Mouse (Mus musculus): Measurements from ENCODE around the gene Rgsl1.
"Not testable (repeated sequence)": the region's sequence is repeated elsewhere in the genome, so short reads cannot be mapped to it uniquely, and the experiment has no call there.

Rgsl1 gene

DNA sequence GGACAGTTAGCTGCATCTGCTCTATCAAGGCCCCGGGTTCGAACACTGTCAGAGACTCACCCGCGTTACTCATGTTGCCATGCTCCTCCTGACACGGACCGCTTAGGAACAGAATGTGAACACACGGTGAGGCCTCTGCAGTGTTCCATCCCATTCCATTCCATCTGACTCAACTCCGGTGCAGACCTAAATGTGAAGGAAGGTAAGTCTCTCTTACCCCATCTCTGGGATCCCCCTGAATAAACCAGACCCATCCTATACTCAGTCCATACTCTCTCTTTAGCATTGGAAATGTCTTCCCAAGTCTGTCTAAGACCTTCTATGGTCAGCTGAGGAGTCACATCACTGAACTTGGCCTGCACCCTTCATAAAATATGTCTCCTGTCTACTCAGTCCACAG, at the start of gene Rgsl1:
Rgsl1 (minus strand) TSS at position 101 of the 400 bp plus-strand sequence.
- no peak for DNase-seq (ENCODE audit: low read depth, low spot score)

DNA sequence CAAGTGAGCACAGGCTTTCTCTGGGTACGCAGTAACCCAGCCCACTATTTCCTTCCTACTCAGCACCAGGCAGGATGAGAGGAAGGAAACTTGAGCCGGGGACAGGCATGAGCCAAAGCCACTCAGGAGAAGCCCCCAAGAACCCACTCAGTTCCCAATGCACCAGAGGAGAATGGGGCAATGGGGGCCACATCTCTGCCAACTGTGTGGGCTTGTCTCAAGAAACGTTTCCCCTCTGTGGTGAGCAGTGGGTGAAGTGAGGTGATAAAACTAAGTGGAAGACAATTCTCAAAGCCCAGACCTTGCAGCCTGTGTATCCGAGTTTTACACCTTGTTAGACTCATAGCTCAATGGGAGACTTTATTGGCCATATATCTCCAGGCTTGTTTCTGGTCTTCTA, 47.5 kb upstream of the Rgsl1 start, which contains the start of gene Teddm1a:
Teddm1a (plus strand) TSS at position 301 of the 400 bp plus-strand sequence.
- DNase-seq (ENCODE audit: low read depth, low spot score), result no peak

DNA sequence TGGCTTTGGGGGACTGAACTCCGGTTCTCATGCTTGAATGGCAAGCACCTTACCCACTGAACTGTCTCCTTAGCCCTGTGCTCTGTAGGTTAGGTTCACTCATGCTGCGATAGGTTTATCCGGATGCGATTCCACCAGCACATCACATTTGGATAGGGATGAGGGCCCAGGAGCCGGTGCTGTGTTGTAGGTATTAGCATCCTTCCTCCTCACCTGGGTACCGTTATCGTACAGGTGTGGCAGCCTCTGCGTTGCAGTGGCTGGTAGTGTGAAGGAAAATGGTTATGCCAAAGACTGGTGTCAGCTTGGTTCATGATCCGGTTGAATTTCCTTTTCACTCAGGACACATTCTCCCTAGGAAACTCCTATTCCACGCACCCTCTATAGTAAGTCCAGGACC, 46.2 kb upstream of the Rgsl1 start:
- no peak for DNase-seq (ENCODE audit: low read depth, low spot score)

DNA sequence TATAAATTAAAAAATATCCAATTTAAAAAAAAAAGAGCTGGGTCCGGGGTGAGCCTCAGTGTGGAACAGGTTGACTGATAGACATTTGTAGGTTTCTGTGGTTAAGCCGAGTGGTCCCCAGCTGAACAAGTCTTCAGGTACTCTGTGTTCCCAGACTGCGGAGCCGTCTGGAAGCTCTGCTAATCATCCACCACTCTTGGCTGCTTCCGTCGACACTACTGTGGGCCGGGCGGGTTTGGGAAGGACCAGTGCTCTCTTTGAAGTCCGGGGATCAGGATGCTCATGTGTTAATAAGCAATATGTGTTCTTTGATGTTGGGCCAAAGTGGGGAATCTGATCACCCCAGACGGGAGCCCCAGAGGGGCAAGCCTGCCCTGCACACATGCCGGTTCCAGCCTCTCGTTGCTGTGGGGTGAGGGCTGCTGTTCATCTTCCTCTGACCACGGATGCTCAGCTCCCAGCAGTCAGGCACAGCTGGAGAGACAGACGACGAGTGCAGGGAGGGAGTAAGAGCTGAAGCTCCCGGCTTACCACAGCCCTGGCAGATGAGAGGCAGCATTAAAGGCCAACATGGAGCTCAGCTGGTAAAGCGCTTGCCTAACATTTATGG, 42.2 kb upstream of the Rgsl1 start:
- DNase-seq (ENCODE audit: low read depth, low spot score), result no peak

DNA sequence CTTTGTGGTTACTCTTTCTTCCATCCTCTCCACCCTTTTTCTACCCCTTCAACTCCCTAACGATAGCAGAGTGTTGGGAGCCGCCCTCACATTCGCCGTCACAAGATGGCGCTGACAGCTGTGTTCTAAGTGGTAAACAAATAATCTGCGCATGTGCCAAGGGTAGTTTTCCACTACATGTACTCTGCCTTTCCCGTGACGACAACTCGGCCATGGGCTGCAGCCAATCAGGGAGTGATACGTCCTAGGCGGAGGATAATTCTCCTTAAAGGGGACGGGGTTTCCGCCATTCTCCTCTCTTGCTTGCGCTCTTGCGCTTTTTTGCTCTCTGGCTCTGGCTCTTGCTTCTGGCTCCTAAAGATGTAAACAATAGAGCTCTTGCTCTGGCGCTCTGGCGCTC, 36.4 kb upstream of the Rgsl1 start:
- not testable (repeated sequence) for DNase-seq (ENCODE audit: low read depth, low spot score)

DNA sequence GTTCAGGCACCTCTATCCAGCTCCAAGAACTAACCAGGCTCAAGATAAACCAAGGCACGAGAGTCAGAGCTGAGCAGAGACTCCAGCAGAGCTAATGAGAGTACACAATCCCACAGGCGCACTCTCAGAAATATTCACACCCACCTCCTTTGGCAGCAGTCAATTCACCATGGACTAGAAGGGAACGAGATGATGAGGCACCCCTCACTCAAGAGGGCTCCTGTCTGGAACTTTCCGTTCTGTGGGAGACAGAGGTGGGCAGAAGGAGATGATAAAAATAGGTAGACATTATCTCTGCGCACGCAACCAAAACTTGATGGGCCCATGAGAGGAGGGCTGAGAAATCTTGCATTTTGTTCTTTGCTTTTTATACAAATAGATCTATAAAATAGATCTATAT, 30.1 kb upstream of the Rgsl1 start, which contains the start of gene Teddm1b:
Teddm1b (plus strand) TSS at position 301 of the 400 bp plus-strand sequence.
- no peak for DNase-seq (ENCODE audit: low read depth, low spot score)

DNA sequence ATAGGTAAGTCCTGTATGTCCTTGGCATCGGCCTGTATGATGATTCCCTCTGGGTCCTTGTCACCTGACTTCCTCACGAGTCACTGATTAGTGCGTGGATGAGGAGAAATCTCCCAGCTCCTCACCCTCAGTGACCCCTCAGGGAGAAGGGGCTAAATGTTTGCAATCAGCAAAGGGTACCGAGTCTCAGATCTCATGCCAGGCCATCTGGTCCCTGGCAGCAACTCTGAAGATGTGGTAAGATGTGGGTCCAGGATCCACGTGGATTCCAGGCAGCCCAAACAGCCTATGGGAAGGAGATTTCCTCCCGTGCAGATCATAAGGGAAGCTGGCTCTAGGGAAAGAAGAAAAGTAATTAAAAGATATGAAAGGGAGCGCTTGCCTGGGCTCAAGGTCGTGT, 12.0 kb upstream of the Rgsl1 start:
- DNase-seq (ENCODE audit: low read depth, low spot score), result no peak

DNA sequence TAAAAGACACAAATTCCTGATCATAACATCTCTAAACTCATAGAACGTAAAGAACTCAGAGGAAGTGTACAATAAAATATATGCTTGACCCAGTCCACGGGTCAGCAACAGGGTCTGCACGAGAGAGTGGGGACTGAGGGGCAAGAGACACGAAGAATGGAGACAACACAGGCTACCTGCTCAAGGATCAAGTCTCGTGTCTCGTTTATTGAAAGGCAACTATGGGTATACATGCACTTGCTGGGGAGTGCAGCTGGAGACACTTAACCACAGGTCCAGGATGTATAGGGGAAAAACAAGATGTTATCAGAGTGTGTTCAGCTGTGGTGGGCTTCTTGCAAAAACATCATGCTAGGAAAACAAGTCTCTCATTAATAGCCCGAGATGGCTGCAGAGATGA, 8.8 kb upstream of the Rgsl1 start:
- not testable (repeated sequence) for DNase-seq (ENCODE audit: low read depth, low spot score)

DNA sequence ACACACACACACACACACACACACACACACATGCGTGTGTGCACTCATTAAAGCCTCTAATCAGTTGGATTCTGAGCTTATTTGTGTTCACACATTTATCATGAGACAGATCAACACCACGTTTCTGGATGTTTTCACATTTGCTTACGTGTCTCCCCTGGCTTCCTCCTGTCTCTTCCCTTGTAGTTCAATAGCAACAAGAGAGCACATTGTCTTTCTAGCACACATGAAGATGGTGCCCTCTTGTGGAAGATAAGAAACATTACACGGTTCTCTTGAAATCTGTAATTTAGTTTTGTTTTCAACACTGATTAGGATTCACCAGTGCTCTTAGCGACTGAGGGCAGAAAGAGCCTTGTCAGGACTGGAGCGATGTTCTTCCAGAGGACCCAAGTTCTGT, 2.9 kb upstream of the Rgsl1 start:
- DNase-seq (ENCODE audit: low read depth, low spot score), result peak; percentile 64

DNA sequence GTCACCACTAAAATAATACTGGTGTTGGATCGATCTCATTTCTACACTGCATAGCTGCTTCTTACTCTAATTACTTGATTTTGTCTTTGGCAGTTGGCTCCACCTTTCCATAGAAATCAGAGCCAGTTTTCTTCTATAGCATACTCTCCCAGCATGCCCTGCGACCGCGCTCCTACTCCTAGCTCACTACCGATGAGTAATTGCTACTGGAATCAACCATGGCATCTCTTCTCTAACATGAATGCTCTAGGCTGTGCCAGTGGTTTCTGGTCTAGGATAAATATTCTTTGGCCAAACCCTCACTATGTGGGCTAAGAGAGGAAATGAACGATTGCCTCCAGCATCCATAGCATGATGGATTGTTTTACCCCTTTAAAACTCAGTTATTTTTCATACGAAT, 2.5 kb upstream of the Rgsl1 start:
- no peak for DNase-seq (ENCODE audit: low read depth, low spot score)

DNA sequence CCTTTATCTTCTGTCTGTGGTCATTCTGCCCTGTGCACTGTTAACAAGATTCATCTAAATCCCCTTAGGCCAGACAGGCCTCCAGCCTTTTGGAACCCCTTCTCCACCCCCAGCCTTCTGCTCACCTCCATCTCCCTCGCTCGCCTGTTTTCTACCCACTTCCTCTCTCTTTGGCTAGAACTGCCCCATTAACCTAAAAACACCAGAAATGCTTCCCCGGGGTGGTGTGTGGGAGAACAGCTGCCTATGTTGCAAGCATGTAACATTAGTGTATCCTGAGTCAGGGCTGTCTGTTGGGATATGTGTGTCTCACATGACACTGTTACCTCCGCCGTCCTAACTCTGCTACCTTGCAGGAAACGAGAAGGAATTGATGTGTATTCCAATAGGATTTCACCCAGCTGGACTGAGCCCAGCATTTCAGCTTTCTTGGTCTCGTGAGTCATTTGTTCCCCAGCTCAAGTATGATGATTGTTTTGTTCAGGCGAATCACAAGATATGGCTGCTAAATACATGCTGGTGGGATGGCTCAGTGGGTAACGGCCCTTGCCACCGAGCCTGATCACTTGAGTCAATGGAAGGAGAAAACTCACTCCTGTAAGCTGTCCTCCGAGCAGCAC, 1.7 kb downstream of the Rgsl1 start:
- no peak for DNase-seq (ENCODE audit: low read depth, low spot score)

DNA sequence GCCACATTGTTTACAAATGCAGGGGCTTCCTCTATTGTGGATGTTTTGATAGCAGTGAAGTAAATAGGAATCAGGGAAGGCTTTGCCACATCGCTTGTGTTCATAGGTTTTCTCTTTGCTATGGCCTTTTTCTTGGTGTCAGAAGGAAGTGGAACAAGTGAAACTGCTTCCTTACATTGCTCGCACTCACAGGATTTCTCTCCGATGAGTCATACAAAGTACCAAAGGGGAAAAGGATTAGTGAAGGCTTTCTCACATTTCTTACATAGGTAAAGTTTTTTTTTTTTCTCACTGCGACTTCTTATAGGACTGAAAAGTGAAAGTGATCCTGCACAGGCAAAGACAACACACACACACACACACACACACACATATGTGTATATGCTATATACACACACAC, 7.9 kb downstream of the Rgsl1 start:
- no peak for DNase-seq (ENCODE audit: low read depth, low spot score)

DNA sequence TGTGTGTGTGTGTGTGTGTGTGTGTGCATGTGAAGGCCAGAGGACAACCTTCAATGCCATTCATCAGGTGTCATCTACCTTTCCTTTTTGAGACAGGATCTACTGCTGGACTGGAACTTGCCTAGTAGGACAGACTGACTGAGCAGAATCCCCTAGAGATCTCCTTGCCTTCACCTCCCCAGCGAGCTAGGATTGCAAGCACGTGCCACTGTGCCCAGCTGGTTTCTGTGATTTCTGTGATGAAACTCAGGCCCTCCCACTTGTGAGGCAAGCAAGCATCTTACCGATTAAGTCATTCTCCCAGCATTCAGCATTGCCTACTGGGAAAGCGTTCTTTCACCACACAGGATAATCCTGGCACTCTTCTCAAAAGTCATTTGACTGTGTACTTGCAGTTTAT, 13.2 kb downstream of the Rgsl1 start:
- DNase-seq (ENCODE audit: low read depth, low spot score), result no peak

DNA sequence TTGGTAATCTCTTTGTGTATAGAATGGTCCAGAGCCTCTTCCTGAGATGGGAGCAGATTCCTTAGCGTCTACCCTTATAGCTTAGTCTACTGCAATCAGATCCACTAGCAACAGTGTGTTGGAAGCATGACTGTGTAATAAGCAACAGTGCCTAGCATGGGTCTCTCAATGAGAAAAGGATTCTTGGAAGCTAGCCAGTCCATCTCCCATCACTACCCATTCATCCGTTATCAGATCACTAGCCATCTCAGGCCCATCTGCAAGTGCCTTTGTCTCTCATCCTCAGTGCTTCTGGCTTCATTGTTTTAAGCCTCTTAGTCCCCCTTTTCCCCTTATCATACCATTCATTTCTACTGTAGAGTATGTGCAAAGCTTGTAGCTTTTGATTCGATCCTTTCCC, 23.7 kb downstream of the Rgsl1 start:
- DNase-seq (ENCODE audit: low read depth, low spot score), result no peak

DNA sequence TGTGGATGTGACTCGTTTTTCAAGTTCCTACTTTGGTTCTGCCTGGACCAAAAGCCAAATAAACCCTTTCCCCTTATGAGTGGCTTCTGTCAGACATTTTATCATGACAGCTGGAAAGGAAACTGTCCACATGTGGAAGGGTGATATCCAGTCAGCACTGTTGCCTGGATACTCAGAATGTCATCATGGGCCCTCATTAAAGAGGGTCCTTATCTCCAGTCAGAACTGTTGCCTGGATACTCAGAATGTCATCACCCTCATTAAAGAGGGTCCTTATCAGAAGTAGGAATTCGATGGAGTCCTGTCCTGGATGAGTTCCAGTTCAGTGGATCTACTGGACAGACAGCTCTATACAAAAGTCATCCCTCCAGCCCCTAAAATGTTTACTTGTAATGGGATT, 29.7 kb downstream of the Rgsl1 start:
- DNase-seq (ENCODE audit: low read depth, low spot score), result no peak

DNA sequence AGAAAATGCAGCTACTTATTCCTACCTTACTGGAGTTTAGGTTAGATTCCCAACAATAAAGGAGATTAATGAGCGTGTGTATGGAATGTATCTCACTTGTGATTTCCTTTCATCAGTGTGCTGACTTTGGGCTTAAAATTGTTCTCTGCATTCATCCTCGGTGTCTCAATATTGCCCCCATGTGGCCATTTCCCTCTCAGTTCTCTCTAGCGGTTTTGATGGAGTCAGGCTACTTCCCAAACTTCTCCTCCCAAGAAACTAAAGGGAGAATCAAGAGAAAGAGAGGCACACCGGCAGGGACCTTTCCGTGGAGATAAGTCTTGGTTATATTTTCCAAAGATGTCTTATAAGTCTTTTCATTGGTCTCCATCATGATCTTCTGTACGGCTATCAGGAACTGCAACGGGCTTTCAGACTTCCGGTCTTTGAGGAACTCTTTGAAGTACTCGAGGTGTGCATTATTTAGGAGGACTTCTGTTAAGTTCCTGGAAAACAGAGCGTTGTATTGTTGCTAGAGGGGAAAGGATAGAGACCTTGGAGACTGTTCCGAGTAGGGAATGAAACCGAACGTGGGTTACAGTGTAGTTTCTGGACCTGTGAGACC, 36.5 kb downstream of the Rgsl1 start:
- peak; percentile 74 for DNase-seq (ENCODE audit: low read depth, low spot score)

DNA sequence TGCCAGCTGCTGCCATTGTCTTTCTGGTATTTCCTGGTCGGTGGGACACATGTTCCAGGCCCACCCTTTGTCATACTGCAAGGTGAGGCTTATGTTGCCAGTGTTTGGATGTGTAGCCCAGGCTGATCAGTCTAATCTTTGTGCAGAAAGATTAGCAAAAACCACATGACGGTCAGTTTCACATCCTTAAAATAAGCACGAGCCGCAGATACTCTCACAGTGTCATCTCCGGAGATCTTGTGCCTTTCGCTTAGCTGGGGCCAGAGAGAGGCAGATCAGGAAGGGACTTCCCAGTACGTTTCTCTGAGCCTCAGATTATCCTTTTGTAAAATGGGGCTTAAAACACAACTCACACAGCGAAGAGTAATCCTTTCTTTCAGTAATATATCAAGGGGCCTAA, 40.4 kb downstream of the Rgsl1 start:
- no peak for DNase-seq (ENCODE audit: low read depth, low spot score)

DNA sequence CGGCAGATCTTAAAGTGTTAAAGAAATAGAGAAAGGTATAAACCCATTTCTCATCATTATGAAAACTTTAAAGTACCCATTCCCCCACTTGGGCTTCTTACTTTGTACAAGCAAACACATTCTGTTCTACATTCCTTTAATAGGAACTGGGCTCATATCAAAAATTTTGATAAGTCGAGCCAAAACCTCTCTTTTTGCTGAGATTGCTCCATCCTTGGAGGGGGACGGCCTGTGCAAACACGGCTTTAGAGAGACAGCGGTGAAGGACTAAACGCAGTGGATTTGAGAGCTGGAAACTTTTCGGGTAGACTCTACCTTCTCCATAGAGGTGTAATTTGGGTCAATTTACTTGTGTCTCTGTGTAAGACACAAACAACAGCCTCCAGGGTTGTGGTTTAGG, 41.3 kb downstream of the Rgsl1 start:
- DNase-seq (ENCODE audit: low read depth, low spot score), result no peak

DNA sequence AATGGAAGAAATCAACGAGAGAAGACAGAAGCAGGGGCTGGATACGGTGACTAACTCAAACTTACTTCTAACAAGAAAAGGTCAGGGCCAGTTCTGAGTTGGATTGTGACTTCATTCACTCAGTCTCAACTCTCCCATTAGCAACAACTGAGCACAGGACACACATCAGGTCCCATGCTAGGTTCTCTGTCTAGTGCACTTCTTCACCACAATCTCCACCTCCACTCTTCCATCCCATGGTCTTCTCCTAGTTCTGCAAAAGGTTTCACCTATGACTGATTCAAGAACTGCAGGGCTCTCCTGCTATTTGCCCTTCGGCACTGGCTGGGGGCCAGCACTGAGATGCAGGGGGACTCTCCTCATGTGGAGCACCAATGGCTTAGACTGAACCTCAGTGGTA, 49.7 kb downstream of the Rgsl1 start:
- no peak for DNase-seq (ENCODE audit: low read depth, low spot score)

DNA sequence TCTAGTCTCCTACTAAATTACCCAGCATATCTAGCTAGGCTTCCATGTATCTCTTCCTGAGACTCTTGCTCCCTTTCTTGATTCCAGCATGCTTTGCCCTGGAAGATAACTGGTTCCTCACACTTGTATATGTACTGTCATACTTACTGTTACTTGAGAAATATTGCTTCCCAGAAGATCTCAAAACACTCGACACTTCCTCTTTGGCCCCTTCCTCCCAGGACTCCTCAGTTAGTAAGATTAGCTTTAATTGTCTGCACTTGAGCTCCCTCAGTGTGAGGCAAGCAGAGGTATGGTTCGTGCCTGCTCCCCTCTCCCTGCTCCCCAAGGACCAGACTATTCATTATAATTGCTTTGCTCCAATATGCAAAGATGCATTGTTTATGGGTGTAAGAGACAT, 53.2 kb downstream of the Rgsl1 start:
- no peak for DNase-seq (ENCODE audit: low read depth, low spot score)

DNA sequence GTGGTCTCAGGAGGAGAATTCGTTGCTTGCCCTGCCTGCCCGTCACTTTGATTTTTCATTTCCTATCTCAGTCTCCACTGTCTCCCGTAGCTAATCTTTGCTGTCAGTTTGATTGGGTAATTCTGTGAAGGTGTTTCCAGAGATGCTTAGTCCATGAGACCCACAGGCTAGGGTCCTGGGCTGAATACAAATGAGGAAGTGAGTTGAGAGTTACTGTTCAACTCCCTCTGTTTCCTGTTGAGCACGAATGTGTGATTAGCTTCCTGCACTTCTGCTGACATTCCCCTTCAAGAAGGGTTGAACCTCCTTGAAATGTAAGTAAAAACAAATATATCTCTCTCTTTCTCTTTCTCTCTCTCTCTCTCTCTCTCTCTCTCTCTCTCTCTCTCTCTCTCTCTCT, 58.3 kb downstream of the Rgsl1 start:
- no peak for DNase-seq (ENCODE audit: low read depth, low spot score)

DNA sequence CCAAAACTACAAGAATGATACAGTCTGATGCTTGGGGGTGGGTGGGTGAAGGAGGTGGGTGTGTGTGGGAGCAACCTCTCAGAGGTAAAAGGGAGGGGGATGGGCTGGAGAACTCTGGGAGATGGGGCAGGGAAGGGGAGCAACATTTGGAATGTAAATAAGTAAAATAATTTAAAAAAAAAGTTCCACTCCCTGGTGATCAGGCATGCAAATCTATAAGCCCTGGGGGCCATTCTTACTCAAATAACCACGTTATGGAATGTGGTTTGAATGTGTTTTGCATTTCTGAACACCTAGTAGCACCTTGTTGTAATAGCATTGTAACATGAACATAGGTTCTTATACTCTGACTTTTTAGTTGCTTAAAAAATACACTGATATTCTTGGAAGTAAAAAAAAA, 60.6 kb downstream of the Rgsl1 start:
- no peak for DNase-seq (ENCODE audit: low read depth, low spot score)

DNA sequence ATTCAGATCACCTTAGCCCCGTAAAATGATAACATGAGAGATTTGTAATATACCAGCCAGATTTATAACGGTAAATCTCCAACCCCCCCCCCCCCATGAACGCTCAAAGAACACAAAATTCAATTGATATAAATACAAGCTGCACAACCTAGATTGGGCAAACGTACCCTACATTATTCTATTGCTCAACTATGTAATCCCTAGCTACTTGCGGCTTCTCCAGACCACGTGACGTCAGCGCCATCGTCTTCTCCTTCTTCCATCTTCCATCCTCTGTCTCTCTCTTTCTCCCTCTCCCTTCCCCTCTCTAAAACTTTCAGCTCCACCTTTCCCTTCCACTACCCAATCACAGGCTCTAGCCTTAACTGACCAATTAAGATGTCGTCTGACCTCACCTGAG, 65.7 kb downstream of the Rgsl1 start:
- DNase-seq (ENCODE audit: low read depth, low spot score), result no peak
